Mouse (Mus musculus): Measurements from ENCODE around the gene Bad.

The Bad gene

DNA sequence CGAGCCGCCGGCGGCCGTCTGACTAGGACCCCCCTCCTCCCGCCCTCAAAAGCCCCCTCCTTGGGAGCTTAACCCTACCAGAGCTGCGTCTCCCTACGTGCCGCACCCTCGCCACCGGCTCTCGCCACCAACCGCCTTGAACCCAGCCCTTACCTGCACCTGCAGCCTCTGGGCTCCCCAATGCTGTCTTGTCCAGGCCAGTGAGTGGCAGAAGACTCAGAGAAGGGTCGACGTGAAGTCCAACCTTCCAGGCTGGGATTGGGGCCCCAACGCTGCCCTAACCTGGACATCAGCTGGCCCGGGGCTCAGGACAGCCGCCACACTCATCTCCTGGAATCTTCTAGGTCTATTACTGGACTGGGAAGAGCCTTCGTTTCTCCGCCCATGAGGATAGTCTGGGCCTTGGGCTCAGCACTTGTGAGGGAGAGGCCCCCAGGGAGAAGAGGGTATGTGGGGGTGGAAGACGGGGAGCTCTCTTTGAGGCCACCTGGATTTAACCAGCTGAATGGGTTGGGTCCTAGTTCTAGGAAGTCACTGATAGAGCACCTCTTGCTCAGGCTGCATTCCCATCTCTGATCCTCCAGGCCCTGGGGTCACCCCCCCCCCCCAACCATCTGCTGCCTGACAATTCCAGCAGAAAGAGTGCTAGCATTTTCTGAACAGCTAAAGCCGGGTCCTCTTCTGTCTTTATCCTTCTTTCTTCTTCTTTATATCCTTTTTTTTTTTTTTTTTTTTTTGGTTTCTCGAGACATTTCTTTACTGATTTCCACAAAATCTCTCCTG, 7.3 kb upstream of the Bad start, which contains the start of gene Kcnk4:
Gene Kcnk4, minus strand, starts transcription at position 321 of the 783 bp plus-strand sequence.
- peak; percentile 47 for DNase-seq (ENCODE audit: low spot score)

DNA sequence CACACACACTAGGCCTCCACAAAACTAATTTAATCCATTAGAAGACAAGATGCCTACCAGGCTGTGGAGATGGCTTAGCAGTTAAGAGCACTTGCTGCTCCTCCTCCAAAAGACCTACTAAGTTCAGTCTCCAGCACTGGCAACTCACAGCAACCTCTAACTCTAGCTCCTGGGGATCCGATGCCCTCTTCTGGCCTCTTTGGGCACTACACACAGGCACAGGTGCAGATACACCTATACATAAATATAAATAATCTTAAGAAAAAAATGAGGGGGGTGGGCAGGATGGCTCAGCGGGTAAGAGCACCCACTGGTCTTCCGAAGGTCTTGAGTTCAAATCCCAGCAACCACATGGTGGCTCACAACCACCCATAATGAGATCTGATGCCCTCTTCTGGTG, 5.4 kb upstream of the Bad start:
- peak; percentile 54 for DNase-seq (ENCODE audit: low spot score)

DNA sequence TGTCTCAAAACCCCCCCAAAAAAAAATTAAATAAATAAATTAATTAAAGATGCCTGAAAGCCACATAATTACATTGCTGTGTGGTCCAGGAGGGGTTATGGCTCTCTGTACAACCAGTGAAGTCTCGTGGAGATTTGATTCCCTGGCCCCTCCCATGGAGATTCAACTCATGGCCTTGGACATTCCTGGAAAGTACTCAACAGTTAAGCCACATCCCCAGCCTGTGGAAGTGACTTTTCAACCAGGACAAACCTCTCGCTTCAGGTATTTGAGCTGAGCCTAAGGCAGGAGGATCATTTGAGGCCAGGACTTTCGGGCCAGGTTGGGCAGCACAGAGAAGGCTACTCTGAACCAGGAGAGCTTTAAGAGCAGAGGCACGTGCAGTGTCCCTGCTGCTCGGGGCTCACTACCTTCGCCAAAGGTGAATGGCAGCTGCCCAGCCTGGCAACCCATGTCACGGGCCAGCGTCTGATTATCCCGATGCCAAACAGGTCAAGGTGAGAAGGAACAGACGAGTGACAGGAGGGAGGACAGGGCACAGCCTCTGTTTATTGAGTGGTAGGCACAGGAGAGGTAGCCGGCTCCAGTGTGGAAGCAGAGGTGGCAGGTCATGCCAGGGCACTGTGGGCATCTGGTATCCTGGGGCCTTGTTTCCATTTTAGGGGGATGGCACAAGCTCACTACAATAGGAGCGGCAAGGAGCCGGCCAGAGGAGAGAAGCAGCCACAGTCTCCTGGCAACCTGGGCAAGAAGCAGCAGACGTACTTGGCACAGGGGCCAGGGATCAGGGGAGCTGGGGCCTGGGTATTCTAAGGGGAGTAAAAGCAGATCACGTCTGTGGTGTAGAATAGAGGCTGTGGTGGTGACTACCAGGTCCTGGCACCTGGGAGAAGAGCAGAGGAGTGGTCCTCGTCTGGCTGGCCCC, 3.9 kb upstream of the Bad start:
- DNase-seq (ENCODE audit: low spot score), result peak; percentile 46

DNA sequence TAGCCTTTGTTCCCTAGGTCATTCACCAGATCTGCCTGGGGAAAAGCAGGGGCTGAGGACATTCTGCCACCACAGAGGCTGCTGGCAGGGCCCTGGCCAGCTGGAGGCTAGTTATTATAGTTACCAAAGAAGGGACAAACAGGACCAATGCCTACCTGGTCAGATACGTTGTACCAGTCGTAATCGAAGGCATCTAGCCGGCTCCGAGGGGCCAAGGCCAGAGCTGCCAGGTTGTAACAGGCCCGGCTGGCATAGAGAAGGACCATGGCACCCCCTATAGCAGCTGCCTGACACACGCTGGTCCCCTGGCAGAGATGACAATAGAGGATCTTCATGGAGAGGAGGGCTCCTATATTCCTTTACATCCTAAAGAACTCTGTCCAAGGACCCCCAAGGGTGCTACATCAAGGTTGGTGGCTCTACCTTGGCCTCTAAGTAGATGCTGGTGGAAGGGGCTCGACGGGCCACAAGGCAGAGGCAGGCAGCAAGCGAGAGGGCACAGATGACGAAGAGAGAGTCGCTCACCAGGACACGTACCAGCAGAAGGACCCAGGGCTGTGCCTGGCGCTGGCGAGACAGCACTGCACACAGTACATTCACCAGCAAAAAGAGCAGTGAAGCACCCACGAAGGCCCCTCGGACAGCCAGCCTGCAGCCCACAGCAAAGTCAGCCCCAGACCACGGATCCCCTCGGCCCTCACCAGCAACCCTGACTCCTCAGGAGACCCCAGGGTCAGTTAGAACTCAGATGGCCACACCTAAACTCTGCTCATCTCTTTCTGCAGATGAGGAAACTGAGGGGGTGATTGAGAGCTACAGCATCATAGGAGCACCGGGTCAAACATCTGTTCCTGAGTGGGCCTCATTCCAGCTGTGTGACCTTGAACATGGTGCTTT, 2.3 kb upstream of the Bad start:
- DNase-seq (ENCODE audit: low spot score), result peak; percentile 43

DNA sequence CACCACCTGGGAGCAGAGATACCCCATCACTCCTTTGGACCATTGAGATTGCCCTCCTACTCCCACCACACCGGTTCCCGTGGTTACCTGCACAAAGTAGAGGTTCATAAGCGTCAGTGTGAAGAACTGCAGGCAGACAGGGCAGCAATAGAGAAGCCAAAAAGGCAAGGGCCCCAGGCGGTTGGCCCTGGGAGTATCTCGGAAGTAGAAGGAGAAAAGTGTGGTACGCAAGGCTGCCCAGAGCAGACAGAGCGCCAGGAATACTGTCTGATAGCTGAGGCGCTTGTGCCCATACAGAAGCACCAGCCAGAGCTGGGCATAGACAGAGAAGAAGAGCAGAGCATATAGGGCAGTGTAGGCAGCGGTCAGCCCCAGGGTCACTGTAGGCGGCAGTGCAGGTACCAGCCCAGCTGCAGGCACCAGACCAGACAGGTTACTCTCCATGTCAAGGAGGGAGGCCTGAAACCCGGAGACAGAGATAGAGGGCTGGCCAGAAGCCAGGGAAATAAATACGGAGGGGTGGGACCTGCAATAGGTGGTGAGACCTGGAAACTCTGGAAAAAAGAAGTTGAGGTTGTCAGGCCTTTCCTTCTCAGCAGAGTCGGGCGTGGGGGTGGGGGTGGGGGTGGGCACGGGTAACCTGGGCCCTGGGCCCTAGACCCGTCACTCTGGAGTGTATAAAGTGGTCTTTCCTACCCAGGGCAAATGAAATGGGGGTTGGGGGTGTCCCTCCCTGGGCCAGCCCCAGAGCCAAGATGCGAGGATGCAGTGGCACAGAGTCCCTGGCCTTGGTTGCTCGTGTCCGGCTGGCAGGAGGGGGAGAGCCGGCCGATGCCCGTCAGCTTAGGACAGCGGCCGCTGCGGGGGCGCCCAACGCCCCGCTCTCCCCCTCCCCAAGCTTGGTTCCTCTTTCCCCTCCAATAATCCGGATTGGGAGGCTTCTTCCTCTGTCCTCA, 987 bp upstream of the Bad start:
- DNase-seq (ENCODE audit: low spot score), result no peak

DNA sequence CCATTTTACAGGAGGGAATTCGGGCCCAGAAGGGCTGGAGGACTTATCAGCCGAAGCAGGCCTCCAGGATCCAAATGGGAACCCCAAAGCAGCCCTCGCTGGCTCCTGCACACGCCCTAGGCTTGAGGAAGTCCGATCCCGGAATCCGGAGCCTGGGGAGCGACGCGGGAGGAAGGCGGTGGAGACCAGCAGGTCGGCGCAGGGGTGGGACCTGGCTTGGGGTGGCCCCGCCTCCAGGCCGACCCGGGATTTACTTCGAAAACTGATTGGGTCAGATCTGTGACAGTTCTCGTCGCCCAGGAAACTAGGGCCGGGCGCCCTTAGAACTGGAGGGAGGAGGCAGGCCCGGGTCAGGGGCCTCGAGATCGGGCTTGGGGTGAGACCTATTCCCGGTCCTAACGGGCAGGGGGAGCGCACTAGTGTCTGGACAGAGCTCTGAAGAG, 609 bp downstream of the Bad start, which contains the start of gene Gpr137:
Gene Gpr137, minus strand, starts transcription at position 232 of the 443 bp plus-strand sequence.
- peak; percentile 94 for DNase-seq (ENCODE audit: low spot score)

DNA sequence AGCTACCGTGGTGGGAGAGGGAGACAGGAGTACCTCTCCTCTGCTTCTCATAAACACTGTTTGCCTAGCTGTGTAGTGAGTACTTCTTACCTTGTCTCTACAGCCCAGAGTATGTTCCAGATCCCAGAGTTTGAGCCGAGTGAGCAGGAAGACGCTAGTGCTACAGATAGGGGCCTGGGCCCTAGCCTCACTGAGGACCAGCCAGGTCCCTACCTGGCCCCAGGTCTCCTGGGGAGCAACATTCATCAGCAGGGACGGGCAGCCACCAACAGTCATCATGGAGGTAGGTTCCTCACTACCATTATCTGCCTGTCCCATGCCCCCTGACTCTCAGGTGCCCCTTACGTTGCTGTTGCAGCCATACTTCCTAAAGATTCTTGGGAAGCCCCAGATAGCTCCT, 1.1 kb downstream of the Bad start:
- peak; percentile 39 for DNase-seq (ENCODE audit: low spot score)

DNA sequence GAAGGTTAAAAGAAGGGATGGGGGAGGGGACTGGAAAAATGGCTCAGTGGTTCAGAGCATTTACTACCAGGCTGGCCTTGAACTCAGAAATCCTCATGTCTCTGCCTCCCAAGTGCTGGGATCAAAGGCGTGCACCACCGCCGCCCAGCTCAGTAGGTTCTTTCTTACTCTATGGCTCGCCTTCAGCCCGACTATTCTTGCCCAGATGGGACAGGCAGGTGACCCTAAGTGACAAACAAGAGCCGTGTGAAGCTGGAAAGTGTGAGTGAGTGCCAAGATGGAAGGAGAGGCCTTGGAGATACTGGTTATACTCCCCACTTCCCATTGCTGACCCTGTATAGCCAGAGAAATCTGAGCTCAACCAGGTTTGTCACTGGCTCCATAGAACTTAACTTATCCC, 2.0 kb downstream of the Bad start:
- no peak for DNase-seq (ENCODE audit: low spot score)

DNA sequence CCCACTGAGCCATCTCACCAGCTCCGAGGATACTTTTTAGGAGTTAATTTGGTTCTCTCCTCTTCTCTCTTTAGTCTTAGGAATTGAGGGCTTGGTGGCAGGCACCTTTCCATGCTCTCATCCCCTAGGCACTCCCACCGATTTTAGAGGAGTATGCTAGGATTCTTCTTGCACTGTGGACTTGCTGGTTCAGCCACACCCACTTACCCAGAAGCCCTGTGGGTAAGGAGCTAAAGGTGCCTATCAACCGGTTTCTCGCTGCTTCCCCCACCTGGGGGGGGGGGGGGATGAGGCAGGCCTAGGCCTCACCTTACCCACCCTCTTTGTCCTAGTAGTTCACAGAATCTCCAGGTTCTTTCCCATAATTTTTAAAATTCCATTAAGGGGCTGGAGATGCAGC, 6.1 kb downstream of the Bad start:
- no peak for DNase-seq (ENCODE audit: low spot score)

DNA sequence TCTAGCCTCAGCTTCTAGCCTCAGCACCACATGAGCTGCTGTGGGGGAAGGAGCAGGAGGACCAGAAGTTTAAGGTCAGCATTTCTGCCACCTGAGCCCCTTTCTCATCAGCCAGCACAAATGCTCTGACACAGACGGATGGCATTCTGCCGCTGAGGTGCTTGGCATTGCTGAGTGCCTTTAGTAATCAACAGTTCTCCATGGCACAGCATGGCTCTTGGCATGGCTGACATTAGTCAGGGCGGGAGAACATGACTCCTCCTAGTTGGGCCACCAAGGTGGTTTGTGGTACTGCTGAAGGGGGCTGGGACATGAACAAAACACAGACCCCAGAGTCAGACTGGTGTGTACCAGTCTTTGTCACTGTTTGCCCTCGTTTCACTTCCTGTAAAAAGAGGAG, 6.5 kb downstream of the Bad start:
- DNase-seq (ENCODE audit: low spot score), result no peak

DNA sequence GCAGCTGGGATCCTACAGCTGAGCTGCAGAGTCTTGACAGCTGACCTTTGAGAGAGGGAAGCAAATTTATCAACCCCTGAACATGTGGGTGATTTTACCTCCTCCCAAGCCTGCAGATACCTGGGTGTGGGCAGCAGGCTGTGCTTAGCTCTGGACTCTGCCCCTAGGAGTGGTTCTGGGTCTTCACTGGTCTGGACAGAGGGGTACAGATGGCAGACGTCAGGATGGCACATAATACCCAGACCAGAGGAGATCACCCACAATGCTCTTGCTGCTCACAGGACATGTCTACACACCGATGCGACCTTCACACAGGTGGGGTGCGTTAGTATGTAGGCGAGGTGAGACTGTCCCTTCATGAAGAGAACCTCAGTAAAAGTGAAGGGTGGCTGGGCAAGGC, 7.9 kb downstream of the Bad start:
- DNase-seq (ENCODE audit: low spot score), result no peak

DNA sequence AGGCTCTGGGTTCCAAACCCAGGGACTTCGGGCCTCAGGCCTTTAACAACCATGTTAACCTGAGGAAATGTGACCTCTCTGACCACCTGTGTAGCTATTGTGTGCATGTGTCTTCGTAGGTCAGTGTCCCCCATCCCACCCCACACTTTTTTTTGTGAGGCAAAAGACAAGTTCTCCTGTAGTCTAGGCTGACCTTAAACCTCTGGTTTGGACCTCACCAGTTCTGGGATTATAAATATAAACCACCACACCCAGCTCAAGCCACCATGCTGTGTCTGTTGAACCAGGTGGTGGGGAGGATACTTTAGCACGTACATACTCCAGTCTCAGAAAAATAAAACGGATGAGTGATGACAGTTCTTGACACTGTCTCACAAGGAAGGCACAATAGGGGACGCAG, 8.3 kb downstream of the Bad start:
- DNase-seq (ENCODE audit: low spot score), result no peak

DNA sequence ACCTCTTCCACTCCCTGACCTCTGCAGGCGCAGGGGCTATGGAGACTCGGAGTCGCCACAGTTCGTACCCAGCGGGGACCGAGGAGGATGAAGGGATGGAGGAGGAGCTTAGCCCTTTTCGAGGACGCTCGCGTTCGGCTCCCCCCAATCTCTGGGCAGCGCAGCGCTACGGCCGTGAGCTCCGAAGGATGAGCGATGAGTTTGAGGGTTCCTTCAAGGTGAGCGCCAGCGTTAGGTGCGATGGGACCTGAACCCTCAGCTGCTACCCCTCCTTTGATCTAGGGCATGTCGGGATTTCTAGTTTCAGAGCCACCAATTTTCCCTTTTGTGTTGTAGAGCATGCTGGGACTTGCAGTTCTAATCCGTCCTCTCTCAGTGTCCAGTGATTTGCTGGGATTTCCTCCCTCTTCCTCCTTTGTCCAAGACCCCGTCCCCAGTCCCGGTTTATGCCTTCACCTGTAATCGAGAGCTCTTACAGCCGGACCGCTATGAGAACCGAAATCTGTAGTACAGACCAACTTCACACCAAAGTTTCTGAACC, 9.0 kb downstream of the Bad start:
- DNase-seq (ENCODE audit: low spot score), result no peak

DNA sequence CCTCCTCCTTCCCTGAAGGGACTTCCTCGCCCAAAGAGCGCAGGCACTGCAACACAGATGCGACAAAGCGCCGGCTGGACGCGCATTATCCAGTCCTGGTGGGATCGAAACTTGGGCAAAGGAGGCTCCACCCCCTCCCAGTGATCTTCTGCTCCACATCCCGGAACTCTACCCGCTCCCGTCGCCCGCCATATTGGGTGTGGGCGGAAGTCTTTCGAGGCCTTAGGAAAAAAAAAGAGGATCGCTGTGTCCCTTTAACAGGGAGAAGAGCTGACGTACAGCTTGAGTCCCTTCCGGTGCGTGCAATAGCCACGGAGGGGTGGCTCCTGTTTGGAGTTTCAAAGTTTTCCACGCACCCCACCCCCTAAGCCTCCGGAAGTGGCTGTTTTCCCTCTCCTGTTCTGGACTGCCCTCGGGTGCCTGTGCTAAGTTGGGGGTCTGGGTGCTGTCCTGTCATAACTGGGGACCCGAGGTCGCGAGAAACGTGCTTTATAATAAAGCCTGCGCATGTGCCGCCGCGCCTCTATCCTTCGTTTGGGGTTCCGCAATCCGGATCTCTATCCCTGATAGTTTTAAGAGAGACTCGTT, 9.8 kb downstream of the Bad start:
- DNase-seq (ENCODE audit: low spot score), result peak; percentile 91

DNA sequence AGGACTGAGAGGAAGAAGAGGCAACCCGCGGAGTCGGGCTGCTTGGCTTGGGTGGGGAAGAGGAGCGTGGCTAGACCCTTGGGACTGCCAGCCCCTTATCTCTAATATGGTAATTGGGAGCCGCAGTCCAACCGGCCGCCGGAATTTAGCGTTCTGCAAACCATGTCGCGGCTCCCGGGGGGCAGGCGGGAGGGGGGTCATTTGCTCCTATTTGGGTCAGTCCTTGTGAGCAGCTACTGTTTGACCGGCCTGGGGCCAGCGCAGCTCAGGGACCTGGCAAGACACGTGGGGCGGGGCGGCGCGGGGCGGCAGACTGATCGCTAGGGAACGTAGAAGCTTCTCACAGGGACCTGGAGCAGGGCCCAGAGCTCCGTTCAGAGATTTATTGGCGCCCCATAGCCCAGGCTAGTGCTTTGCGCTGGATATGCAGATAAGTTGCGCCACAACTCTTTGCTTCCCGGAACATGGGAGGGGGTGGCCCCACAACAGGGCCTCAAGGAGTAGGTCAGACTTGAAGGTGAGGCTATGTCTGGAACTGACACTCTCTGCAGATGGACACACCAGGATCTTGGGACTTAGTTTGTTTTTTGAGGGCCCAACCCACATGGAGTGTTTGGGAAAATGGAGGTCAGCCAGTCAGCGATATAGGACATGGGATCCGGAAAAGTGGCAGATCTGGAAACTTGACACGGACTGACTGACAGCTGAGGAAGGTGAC, 10.5 kb downstream of the Bad start:
- peak; percentile 86 for DNase-seq (ENCODE audit: low spot score)

DNA sequence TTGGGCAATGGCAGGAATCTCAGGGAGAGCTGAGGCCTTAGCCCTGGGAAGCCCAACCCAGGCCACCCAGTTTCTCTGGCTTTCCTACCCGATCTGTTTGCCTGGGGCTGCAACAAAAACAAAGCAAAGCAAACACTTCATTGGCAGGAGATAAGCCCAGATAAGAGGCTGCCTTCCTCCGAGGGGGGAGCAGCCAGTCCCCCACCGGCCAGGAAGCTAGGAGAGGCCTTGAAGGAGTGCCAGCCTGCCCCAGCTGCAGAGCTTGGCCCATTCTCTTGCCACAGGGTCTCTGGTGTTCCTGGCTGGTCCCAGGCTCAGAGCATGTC, 11.0 kb downstream of the Bad start:
- peak; percentile 68 for DNase-seq (ENCODE audit: low spot score)

DNA sequence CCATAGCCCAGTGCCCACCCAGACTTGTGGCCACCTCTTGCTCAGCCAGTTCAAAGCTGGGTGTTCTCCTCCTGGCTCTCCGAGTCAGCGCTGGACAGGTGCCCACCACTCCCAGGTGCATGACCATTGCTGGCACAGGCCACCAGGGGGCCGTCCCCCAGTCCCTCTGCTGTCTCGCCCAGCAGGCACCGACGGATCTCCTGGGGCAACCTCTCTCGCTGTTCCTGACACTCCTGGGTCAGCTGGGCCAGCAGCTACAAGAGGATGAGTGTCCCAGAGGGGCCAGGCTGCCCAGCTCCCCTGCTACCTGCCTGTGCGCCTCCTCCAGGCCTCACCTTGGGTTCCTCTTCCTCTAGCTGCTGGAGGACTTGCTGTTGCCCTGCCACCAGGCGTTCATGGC, 12.4 kb downstream of the Bad start:
- DNase-seq (ENCODE audit: low spot score), result peak; percentile 78

DNA sequence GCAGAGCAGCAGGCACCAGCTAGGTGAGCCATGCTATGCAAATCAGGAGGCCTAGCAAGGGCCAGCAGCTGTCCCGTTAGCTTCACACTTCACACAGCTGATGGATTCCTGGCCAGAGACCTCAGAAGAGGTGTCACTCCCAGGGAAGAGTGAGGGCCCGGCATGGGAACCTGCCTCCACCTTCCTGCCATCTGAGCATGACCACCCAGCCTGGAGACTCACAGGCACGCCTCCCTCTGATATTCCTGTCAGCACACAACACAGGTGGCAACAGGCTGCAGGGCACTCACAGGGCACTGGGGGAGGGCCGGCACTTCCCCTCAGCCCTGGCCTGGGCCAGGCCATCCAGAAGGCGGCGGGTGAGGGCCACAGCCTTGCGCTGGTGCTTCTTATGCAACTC, 13.8 kb downstream of the Bad start:
- no peak for DNase-seq (ENCODE audit: low spot score)

DNA sequence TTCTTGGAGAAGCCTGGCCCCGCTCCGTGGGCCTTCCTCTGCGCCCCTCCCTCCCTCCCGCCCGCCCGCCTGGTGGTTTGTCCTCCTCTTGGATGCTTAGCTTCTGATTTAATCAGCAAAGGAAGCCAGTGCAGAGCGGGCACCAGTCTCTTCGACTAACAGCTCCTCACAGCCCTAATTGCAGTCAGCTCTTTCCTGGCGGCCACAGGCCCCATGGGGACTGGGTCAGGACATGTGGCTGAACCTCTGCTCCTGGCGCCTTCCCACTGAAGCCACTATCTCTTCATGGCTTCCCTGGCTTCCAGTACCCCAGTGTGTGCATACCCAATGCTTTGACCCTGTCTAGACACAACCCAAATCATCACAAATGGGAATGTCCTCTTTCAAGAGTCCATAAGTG, 14.8 kb downstream of the Bad start:
- DNase-seq (ENCODE audit: low spot score), result no peak

All from testis, postnatal 10 days (tissue).